Mouse (Mus musculus) T-helper 2 cell (primary cell): ENCODE data around the gene Tmem196.
"Not testable (repeated sequence)": the region's sequence is repeated elsewhere in the genome, so short reads cannot be mapped to it uniquely, and the experiment has no call there.

Source experiments
- in situ Hi-C: fragments of 300-600 bp; cut with MboI, MseI; formaldehyde crosslinking; loops from one replicate; pipeline ENCODE4 v1.15.1; 2025; ENCODE audit warnings: high pct_unique_total_duplicates

The Tmem196 gene

GRCm38 (mm10) chr12:119945589-119946310 lies at the start of gene Tmem196:
Gene Tmem196, plus strand, starts transcription at chr12:119945822.
- in situ Hi-C loops: no loop called here

DNA sequence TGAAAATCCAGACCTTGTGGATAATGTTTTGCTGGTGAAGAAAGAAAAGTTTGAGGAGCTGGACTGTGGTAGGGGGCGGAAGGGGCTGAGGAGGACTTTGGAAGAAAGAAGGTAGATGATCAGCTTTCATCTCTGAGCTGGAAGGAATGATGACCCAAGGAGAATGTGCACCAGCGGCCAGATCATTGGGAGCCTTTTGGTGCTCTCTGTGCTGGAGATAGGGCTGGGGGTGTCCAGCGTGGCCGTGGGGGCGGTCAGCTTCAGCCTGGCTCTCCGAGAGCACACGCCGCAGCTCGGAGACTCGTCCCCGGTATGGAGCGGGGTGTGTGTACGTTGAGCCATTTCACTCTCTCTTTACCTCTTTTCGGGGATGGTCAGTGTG lies 680 bp downstream of the Tmem196 start:
- in situ Hi-C loops: no loop called here

DNA sequence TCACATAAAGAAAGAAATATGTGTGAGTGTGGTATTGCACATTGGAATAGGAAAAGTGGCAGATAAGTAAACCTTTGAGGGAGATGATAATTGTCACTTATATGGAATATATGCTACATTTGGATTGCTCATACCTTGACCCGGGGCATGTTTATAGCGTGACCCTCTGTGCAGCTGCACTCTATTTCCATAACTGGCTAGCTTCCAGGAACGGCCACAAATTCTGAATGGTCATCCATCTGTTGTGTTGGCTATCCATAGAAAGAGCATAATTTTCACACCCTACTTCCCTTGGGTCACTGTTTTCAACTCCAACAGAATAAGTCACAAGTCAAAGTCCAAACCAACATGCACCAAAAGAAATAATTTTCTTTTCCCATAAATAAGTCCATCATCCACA lies 11.4 kb downstream of the Tmem196 start:
- in situ Hi-C loops: no loop called here

GRCm38 (mm10) chr12:119960730-119961129 lies 15.1 kb downstream of the Tmem196 start:
- in situ Hi-C loops: no loop called here

GRCm38 (mm10) chr12:119965373-119965772 lies 19.8 kb downstream of the Tmem196 start:
- in situ Hi-C loops: no loop called here

- in situ Hi-C loops: no loop called here
Observed at GRCm38 (mm10) chr12:119970068-119970467, 24.4 kb downstream of the Tmem196 start.

DNA sequence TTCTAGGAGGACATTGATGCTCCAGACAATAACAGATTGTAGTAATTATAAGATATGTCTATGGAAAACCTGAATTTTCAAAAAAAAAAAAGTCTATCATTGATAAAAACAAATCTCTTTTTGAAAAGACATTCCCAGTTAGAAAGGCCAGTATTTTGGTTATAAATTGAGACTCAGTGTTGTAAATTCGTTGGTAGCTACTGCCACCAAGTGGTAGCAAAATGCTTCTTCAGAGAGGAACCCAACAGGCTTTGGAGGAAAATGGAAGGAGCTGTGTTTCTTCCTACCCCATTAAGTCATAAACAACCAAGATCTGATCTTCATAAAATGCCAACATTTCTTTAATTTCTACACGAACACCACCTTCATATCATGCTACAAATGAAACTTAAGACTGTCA lies 36.1 kb downstream of the Tmem196 start:
- in situ Hi-C loops: no loop called here

GRCm38 (mm10) chr12:119998267-119998666 lies 52.6 kb downstream of the Tmem196 start:
- in situ Hi-C loops: no loop called here

DNA sequence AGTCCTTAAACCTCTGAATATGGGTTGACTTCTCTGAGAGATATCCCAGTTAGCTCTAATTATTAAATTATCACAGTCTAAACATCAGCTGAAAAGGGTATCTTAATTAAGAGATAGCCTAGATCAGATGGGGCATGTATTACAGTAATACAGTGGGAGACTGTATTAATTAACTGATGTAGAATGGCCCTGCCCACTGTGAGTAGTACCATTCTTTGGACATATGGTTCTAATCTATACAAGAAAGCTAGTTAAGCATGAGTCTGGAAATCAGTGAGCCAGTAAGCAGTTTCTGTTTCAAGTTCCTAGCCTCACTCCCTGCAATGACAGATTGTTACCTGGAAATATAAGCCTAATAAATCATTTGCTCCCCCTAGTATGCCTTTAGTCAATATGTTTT lies 58.7 kb downstream of the Tmem196 start:
- in situ Hi-C loops: no loop called here

- in situ Hi-C loops: no loop called here
Observed at GRCm38 (mm10) chr12:120014768-120015167, 69.1 kb downstream of the Tmem196 start.

DNA sequence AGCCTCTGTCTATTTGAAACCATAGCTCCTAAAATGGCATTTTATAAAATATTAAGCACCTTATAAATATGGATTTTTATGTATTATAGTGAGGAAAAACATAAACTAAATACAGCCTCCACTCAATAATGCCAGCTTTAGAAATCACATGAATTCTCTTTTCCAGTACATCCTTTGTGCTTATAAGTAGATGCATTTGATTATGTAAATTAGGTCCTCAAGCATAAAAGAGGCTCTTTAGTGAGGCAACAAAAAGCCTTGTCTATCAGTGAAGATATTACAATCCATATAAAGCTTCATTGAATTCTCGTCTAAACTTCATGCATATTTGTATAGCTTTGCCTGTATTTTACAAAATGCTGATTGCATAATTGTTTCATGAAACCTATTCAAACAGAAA lies 69.6 kb downstream of the Tmem196 start:
- in situ Hi-C loops: no loop called here

- in situ Hi-C loops: not testable (repeated sequence)
Observed at GRCm38 (mm10) chr12:120028089-120028959, 82.7 kb downstream of the Tmem196 start.
